Mouse (Mus musculus) forebrain, postnatal 0 days (tissue): ENCODE measurements around the gene Kirrel2. TPM values are rescaled to one million over a fixed set of nuclear protein-coding genes. Genes with fewer than 3 reads are reported as not detected.
A peak's percentile ranks its signal among the peaks of the same experiment; 100 is the strongest.

Experiments
- ATAC-seq: fragments of 200-750 bp; cut with Nextera tagmentation; 2 replicates; pipeline ENCODE4 v1.8.0; 2017; ENCODE audit warnings: mild to moderate bottlenecking, moderate library complexity
- DNase-seq: peaks from one replicate; pipeline ENCODE4 v3.0.0-alpha.2; 2015
- H3K27ac ChIP-seq: fragments of 300-500 bp; sonication (generic); 2 replicates; pipeline ENCODE4 v1.5.1; 2014; ENCODE audit warnings: low read depth, mild to moderate bottlenecking, antibody characterized with exemption, low read length, moderate library complexity, mixed read lengths
- H3K27me3 ChIP-seq: fragments of 300-500 bp; sonication (generic); 2 replicates; pipeline ENCODE4 v1.6.1; 2014; ENCODE audit warnings: mild to moderate bottlenecking, low read length, mixed read lengths; ENCODE audit not compliant: insufficient read depth
- H3K36me3 ChIP-seq: fragments of 300-500 bp; sonication (generic); 2 replicates; pipeline ENCODE4 v1.6.1; 2014; ENCODE audit warnings: mild to moderate bottlenecking, moderate library complexity; ENCODE audit not compliant: insufficient read depth
- H3K4me1 ChIP-seq: fragments of 300-500 bp; sonication (generic); 2 replicates; pipeline ENCODE4 v1.6.1; 2014; ENCODE audit warnings: antibody characterized with exemption; ENCODE audit not compliant: insufficient read depth
- H3K4me2 ChIP-seq: fragments of 300-500 bp; sonication (generic); 2 replicates; pipeline ENCODE4 v1.6.1; 2014; ENCODE audit warnings: low read depth, mild to moderate bottlenecking, moderate library complexity
- H3K4me3 ChIP-seq: fragments of 300-500 bp; sonication (generic); 2 replicates; pipeline ENCODE4 v1.5.1; 2014; ENCODE audit warnings: low read depth, low read length, mixed read lengths
- H3K9ac ChIP-seq: fragments of 300-500 bp; sonication (generic); 2 replicates; pipeline ENCODE4 v1.6.1; 2014; ENCODE audit warnings: mild to moderate bottlenecking
- H3K9me3 ChIP-seq: fragments of 300-500 bp; sonication (generic); 2 replicates; pipeline ENCODE4 v1.6.1; 2016; ENCODE audit warnings: low read length
- CTCF ChIP-seq: sonication (generic); IDR thresholded peaks from 2 replicates; pipeline ENCODE4 v1.5.1; 2016; ENCODE audit warnings: antibody characterized with exemption, control low read depth, low read depth
- WGBS: fragments of 180-500 bp; shearing (Covaris S2); extraction: QIAGEN DNeasy Blood & Tissue Kit; methylation state at CpG from one replicate; pipeline ENCODE4 v1.1.7; 2014; 5-methylcytosine and 5-hydroxymethylcytosine counted together
- polyA plus RNA-seq: library from polyadenylated mRNA; unstranded; fragments of >200 nt; fragmentation: Nextera tagmentation; extraction: Ambion mirVana; gene quantifications from 2 replicates; pipeline ENCODE4 v1.2.1, GENCODE M21; 2015
- total RNA-seq: library from RNA; depleted of rRNA; stranded (reverse); fragments of >200 nt; gene quantifications from 2 replicates; pipeline ENCODE4 v1.2.3, GENCODE M21; 2014

Kirrel2 gene
- total and polyA plus RNA-seq, 2 experiments from 2014 or later = 0.07 to 2.1 TPM

- no peaks in the 10 kb centered on the region for H3K9me3 ChIP-seq
- ATAC-seq (no peak), DNase-seq (no peak)
- no peak overlapping the region for H3K9ac ChIP-seq
- TF ChIP-seq CTCF = no peak
- no peak overlapping the region for H3K4me3 ChIP-seq
- H3K4me1 ChIP-seq = no peaks in the 10 kb centered on the region
- H3K4me2 ChIP-seq = no peak overlapping the region
- H3K27me3 ChIP-seq = no peaks in the 10 kb centered on the region
- H3K27ac ChIP-seq = no peak overlapping the region
- H3K36me3 ChIP-seq = peaks cover 21% of the 10 kb centered on the region
These were observed 28.2 kb downstream of the Kirrel2 start for GRCm38 (mm10) chr7:30429327-30429726.

DNA sequence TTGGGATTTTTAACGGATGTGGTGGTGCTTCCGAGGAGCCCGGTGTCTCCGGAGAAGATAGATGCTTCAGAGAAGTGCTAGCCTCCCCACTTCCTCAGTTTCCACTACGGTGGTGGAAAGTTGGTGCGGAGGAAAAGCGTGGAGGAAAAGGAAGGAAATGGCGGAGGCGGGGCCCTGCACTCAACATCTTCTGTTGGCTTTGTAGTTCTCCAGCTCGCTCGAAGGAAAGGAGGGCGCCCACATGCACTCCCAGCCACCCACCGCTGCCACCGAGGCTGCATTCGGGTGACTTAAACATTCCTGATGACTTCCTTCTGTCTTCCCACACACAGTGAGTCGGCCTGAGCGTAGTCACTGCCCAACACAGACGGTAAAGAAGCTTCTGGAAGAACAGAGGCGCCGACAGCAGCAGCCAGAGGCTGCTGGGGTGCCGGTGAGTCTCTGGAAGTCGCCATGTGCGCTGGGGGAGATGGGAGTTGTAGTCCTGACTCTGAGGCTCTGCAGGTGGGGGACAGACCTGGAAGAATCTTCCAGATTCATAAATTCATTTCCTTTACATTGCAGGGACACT is 34.3 kb downstream of the Kirrel2 start:
- peaks cover 15% of the 10 kb centered on the region for H3K36me3 ChIP-seq
- ATAC-seq = no peak
- WGBS = 42% methylated on average over 23 of the region's 23 CpGs
- no peak for TF ChIP-seq CTCF
- H3K27ac ChIP-seq = peak overlapping the region; percentile 64; the same call in 1 of the 2 replicates
- no peaks in the 10 kb centered on the region for H3K9me3 ChIP-seq
- H3K27me3 ChIP-seq = no peaks in the 10 kb centered on the region
- DNase-seq = peak; percentile 26
- peak overlapping the region; percentile 98 for H3K4me2 ChIP-seq
- H3K4me3 ChIP-seq = peak overlapping the region; percentile 53
- no peaks in the 10 kb centered on the region; the same call in 1 of the 2 replicates for H3K4me1 ChIP-seq
- H3K9ac ChIP-seq = peak overlapping the region; percentile 53

- WGBS = 12% methylated on average over 9 of the region's 9 CpGs
- Histone ChIP-seq H3K9ac (peak overlapping the region; percentile 53), H3K4me3 (peak overlapping the region; percentile 53), H3K27me3 (no peaks in the 10 kb centered on the region), H3K9me3 (no peaks in the 10 kb centered on the region), H3K4me1 (no peaks in the 10 kb centered on the region; the same call in 1 of the 2 replicates), H3K4me2 (peak overlapping the region; percentile 98), H3K36me3 (peaks cover 15% of the 10 kb centered on the region), H3K27ac (peak overlapping the region; percentile 64)
- DNase-seq = no peak
- peak; percentile 74 for ATAC-seq
- TF ChIP-seq CTCF = 0 out of 2 replicates have a peak, but pooled peaks have one; percentile 7
These were observed 34.9 kb downstream of the Kirrel2 start for GRCm38 (mm10) chr7:30422560-30422959.

DNA sequence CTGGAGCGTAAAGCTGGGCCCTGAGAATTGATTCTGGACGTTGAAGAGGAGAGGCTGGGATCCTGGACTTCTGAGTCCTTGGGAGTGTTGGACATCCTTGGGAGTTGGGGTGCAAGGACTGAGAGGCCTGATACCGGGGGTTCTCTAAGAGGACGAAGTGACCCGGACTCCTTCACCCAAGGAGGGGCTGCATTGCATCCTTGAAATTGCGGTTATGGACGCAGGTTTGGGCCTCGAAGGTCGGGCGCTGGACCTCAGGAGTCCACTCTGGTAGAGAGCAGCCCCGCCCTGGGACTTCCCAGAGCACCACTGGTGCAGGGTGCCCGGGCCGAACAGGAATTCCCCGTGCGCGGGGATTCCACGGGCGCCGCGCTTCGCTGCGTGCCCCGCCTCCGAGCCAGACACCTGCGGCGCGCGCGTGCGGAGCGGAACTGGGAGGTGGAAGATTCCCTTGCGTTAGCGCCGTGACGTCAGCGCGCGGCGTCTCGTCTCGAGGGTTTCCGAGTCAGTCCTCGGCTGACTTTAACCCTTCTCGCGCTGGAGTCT is 35.5 kb downstream of the Kirrel2 start:
- WGBS = 0% methylated on average over 44 of the region's 45 CpGs
- 0 out of 2 replicates have a peak overlapping the region, but pooled peaks have one; percentile 64 for H3K27ac ChIP-seq
- H3K36me3 ChIP-seq = peaks cover 14% of the 10 kb centered on the region
- H3K27me3 ChIP-seq = no peaks in the 10 kb centered on the region
- peak; percentile 96 for ATAC-seq
- no peak for TF ChIP-seq CTCF
- H3K9ac ChIP-seq = peak overlapping the region; percentile 53
- no peaks in the 10 kb centered on the region for H3K9me3 ChIP-seq
- H3K4me3 ChIP-seq = peak overlapping the region; percentile 53
- peak overlapping the region; percentile 98 for H3K4me2 ChIP-seq
- no peaks in the 10 kb centered on the region; the same call in 1 of the 2 replicates for H3K4me1 ChIP-seq
- peak; percentile 96 for DNase-seq

- Histone ChIP-seq H3K4me2 (peak within 1 kb of the TSS; percentile 98), H3K4me1 (no peaks in the 10 kb centered on the region; the same call in 1 of the 2 replicates), H3K9me3 (no peaks in the 10 kb centered on the region), H3K4me3 (peak within 1 kb of the TSS; percentile 53), H3K9ac (peak within 1 kb of the TSS; percentile 53), H3K27ac (peak within 1 kb of the TSS; percentile 64), H3K36me3 (peaks cover 12% of the 10 kb centered on the region), H3K27me3 (no peaks in the 10 kb centered on the region)
- no peak for TF ChIP-seq CTCF
- DNase-seq = peak; percentile 20
- ATAC-seq = no peak
- 10% methylated on average over 31 of the region's 31 CpGs for WGBS
These were observed 36.2 kb downstream of the Kirrel2 start, which contains the start of gene Nfkbid for GRCm38 (mm10) chr7:30421175-30421889. Gene Nfkbid (plus strand): TSS chr7:30421732.

DNA sequence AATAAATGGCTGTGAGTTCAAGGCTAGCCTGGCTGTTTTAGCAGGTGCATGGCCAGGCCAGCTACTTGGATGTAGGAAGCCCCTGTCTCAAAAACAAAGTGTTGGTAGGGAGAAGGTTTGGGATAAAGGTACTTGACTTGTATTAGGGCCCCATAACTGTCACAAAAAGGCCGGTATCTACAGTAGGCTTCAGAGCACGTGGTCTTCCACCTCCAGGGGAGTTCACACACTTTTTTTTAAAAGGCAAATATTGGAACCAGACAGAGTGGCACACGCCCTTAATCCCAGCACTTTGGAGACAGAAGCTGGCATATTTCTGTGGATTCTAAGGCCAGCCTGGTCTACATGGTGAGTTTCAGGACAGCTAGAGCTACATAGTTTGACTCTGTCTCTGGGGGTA is 36.8 kb downstream of the Kirrel2 start:
- TF ChIP-seq CTCF = no peak
- 83% methylated on average over 3 of the region's 3 CpGs for WGBS
- no peak overlapping the region for H3K27ac ChIP-seq
- ATAC-seq (no peak), DNase-seq (no peak)
- no peaks in the 10 kb centered on the region for H3K9me3 ChIP-seq
- H3K4me1 ChIP-seq = no peaks in the 10 kb centered on the region; the same call in 1 of the 2 replicates
- no peak overlapping the region for H3K4me2 ChIP-seq
- H3K9ac ChIP-seq = no peak overlapping the region
- no peaks in the 10 kb centered on the region for H3K27me3 ChIP-seq
- peaks cover 7% of the 10 kb centered on the region for H3K36me3 ChIP-seq
- H3K4me3 ChIP-seq = no peak overlapping the region
